Comparison of ENCODE assay signal across 8 mouse cellular contexts in genomic region chr4:147936331-147936954, GRCm38 (mm10). TPM values are rescaled to one million over a fixed set of nuclear protein-coding genes. Genes with fewer than 3 reads are reported as not detected.
DNase-seq lines count a peak whose midpoint lies in the region; ATAC-seq and TF ChIP-seq lines count a peak whose summit lies in the region.

TSS of gene Plod1 (minus strand) at chr4:147936767.

- no peaks in the 10 kb centered on the region for H3K9me3 ChIP-seq in ES-Bruce4 (replicated peaks; ENCODE audit: control insufficient read depth, insufficient read depth, low read length, poor library complexity, severe bottlenecking)
- no peaks in the 10 kb centered on the region for H3K9me3 ChIP-seq in forebrain, embryonic 13.5 days (replicated peaks)
- no peaks in the 10 kb centered on the region for H3K9me3 ChIP-seq in heart, embryonic 16.5 days (replicated peaks; ENCODE audit: control insufficient read depth, low read length)
- no peaks in the 10 kb centered on the region for H3K9me3 ChIP-seq in liver, embryonic 13.5 days (replicated peaks)
- no peaks in the 10 kb centered on the region for H3K9me3 ChIP-seq in stomach, embryonic 15.5 days

- H3K4me2 ChIP-seq in forebrain, embryonic 13.5 days, result peak within 1 kb of the TSS; percentile 92
- H3K4me2 ChIP-seq in heart, embryonic 16.5 days (ENCODE audit: low read depth, low read length), result peak within 1 kb of the TSS; percentile 86
- peak within 1 kb of the TSS; percentile 92 for H3K4me2 ChIP-seq in liver, embryonic 13.5 days
- H3K4me2 ChIP-seq in stomach, embryonic 15.5 days, result peak within 1 kb of the TSS; percentile 93

- no peaks in the 10 kb centered on the region for H3K27me3 ChIP-seq in ES-Bruce4 (ENCODE audit: control insufficient read depth, insufficient read depth, low read length, poor library complexity, severe bottlenecking)
- peaks cover 9% of the 10 kb centered on the region; the same call in 1 of the 2 replicates for H3K27me3 ChIP-seq in forebrain, embryonic 13.5 days
- H3K27me3 ChIP-seq in heart, embryonic 16.5 days (ENCODE audit: control insufficient read depth, insufficient read depth, low read length), result no peaks in the 10 kb centered on the region
- peaks cover 8% of the 10 kb centered on the region for H3K27me3 ChIP-seq in liver, embryonic 13.5 days
- H3K27me3 ChIP-seq in stomach, embryonic 15.5 days (replicated peaks), result no peaks in the 10 kb centered on the region

- H3K4me1 ChIP-seq in ES-Bruce4 (ENCODE audit: control insufficient read depth, insufficient read depth, low read length), result peaks cover 9% of the 10 kb centered on the region
- H3K4me1 ChIP-seq in forebrain, embryonic 13.5 days, result peaks cover 16% of the 10 kb centered on the region
- peaks cover 52% of the 10 kb centered on the region for H3K4me1 ChIP-seq in heart, embryonic 16.5 days (ENCODE audit: control insufficient read depth, insufficient read depth, low read length)
- peaks cover 58% of the 10 kb centered on the region for H3K4me1 ChIP-seq in liver, embryonic 13.5 days (replicated peaks)
- peaks cover 24% of the 10 kb centered on the region for H3K4me1 ChIP-seq in stomach, embryonic 15.5 days

- peak; percentile 60 for ATAC-seq in forebrain, embryonic 13.5 days
- ATAC-seq in heart, embryonic 16.5 days (replicated peaks; ENCODE audit: extremely low read depth, insufficient read depth, low FRiP score), result peak; percentile 76
- ATAC-seq in liver, embryonic 13.5 days (ENCODE audit: low read depth), result peak; percentile 54
- peak; percentile 76 for ATAC-seq in stomach, embryonic 15.5 days (ENCODE audit: insufficient read depth, low FRiP score, low read depth)

- H3K27ac ChIP-seq in ES-Bruce4 (ENCODE audit: insufficient read depth, low read length), result peak within 1 kb of the TSS; percentile 55
- 0 out of 2 replicates have a peak within 1 kb of the TSS, but pooled peaks have one; percentile 16 for H3K27ac ChIP-seq in forebrain, embryonic 13.5 days
- peak within 1 kb of the TSS; percentile 85 for H3K27ac ChIP-seq in heart, embryonic 16.5 days (ENCODE audit: low read length)
- H3K27ac ChIP-seq in liver, embryonic 13.5 days, result peak within 1 kb of the TSS; percentile 32; the same call in 1 of the 2 replicates
- H3K27ac ChIP-seq in stomach, embryonic 15.5 days, result peak within 1 kb of the TSS; percentile 77

- peak within 1 kb of the TSS; percentile 92 for H3K4me3 ChIP-seq in ES-Bruce4 (ENCODE audit: low read depth, low read length)
- peak within 1 kb of the TSS; percentile 60 for H3K4me3 ChIP-seq in forebrain, embryonic 13.5 days
- peak within 1 kb of the TSS; percentile 85 for H3K4me3 ChIP-seq in heart, embryonic 16.5 days (ENCODE audit: low read length)
- peak within 1 kb of the TSS; percentile 69 for H3K4me3 ChIP-seq in liver, embryonic 13.5 days (replicated peaks)
- H3K4me3 ChIP-seq in stomach, embryonic 15.5 days (replicated peaks), result peak within 1 kb of the TSS; percentile 77

- DNase-seq in cerebellum, adult 11 months, result peak; percentile 53
- DNase-seq in kidney, postnatal 25 days, result peak; percentile 88 to 93
- DNase-seq in liver, embryonic 13.5 days, result peak; percentile 65
- peak; percentile 39 to 53 for DNase-seq in natural killer cell, adult 2 months (ENCODE audit: low spot score in 2 of 2)

- under 1% methylated on average over 51 of the region's 51 CpGs for WGBS in forebrain, embryonic 13.5 days
- WGBS in heart, embryonic 16.5 days, result under 1% methylated on average over 51 of the region's 51 CpGs
- WGBS in liver, embryonic 13.5 days (ENCODE audit: insufficient replicate concordance), result under 1% methylated on average over 51 of the region's 51 CpGs
- WGBS in stomach, embryonic 15.5 days, result under 1% methylated on average over 51 of the region's 51 CpGs

- H3K36me3 ChIP-seq in ES-Bruce4 (ENCODE audit: control insufficient read depth, insufficient read depth, low read length, poor library complexity, severe bottlenecking), result no peaks in the 10 kb centered on the region
- no peaks in the 10 kb centered on the region for H3K36me3 ChIP-seq in forebrain, embryonic 13.5 days (ENCODE audit: poor library complexity, severe bottlenecking)
- H3K36me3 ChIP-seq in heart, embryonic 16.5 days (ENCODE audit: control insufficient read depth, insufficient read depth), result peaks cover 4% of the 10 kb centered on the region; the same call in 1 of the 2 replicates
- no peaks in the 10 kb centered on the region for H3K36me3 ChIP-seq in liver, embryonic 13.5 days
- no peaks in the 10 kb centered on the region for H3K36me3 ChIP-seq in stomach, embryonic 15.5 days

- TF ChIP-seq POLR2A in ES-Bruce4 (IDR thresholded peaks at IDR 0.05; ENCODE audit: insufficient read depth, low read length), result peak; percentile 79

- TF ChIP-seq EP300 in ES-Bruce4 (IDR thresholded peaks at IDR 0.05; ENCODE audit: insufficient read depth, low read depth, low read length), result no peak

- TF ChIP-seq CTCF in ES-Bruce4 (IDR thresholded peaks at IDR 0.05; ENCODE audit: low read depth, low read length), result peak; percentile 16

- H3K9ac ChIP-seq in ES-Bruce4 (ENCODE audit: low read depth, poor library complexity, severe bottlenecking), result peak within 1 kb of the TSS; percentile 76
- peak within 1 kb of the TSS; percentile 73 for H3K9ac ChIP-seq in forebrain, embryonic 13.5 days
- peak within 1 kb of the TSS; percentile 88 for H3K9ac ChIP-seq in heart, embryonic 16.5 days (ENCODE audit: low read length)
- peak within 1 kb of the TSS; percentile 73 for H3K9ac ChIP-seq in liver, embryonic 13.5 days
- H3K9ac ChIP-seq in stomach, embryonic 15.5 days, result peak within 1 kb of the TSS; percentile 73

RNA-seq across cellular contexts. Expression of gene Plod1, which starts in this region (rescaled TPM):
- 21.7 and 26.3 TPM in 2 replicates for polyA plus RNA-seq in ES-Bruce4 (2011; ENCODE audit: insufficient read depth, insufficient read length, low read depth, missing spikeins)
- 14.0 and 15.0 TPM in 2 replicates for polyA plus RNA-seq in forebrain, embryonic 13.5 days (2015; fragmentation: Nextera tagmentation; extraction: Ambion mirVana)
- 58.5 and 62.7 TPM in 2 replicates for polyA plus RNA-seq in heart, embryonic 16.5 days (2015; fragmentation: Nextera tagmentation; extraction: Ambion mirVana)
- polyA plus RNA-seq in liver, embryonic 13.5 days (2015; fragmentation: Nextera tagmentation; extraction: Ambion mirVana), result 24.9 and 28.3 TPM in 2 replicates
- 43.7 and 47.9 TPM in 2 replicates for polyA plus RNA-seq in stomach, embryonic 15.5 days (2015; fragmentation: Nextera tagmentation; extraction: Ambion mirVana)

Comparison
In these comparisons a context has a peak if more than half of its experiments do, and no peak if none do; other contexts are left out.
1. Peak in every context shown above with its lines: DNase-seq, ATAC-seq, H3K4me3 ChIP-seq and H3K27ac ChIP-seq.
2. H3K27ac ChIP-seq: peak in every context shown above with its lines; median percentile 85 in heart, embryonic 16.5 days; 77 in stomach, embryonic 15.5 days; 55 in ES-Bruce4; 32 in liver, embryonic 13.5 days; 16 in forebrain, embryonic 13.5 days.